Mouse (Mus musculus) G1E (cell line): ENCODE results near the gene Capn7.

ENCODE experiments used
- CTCF ChIP-seq: IDR thresholded peaks from 2 replicates; pipeline ENCODE4 v1.5.1; 2012; ENCODE audit warnings: low read depth, low read length, inconsistent platforms, mixed read lengths
- GATA1 ChIP-seq: IDR thresholded peaks from 2 replicates; pipeline ENCODE4 v1.6.1; 2012; ENCODE audit warnings: borderline replicate concordance, low read length, inconsistent platforms, mixed read lengths
- POLR2AphosphoS5 ChIP-seq: IDR thresholded peaks from 2 replicates; pipeline ENCODE4 v1.6.1; 2012; ENCODE audit warnings: low read depth, low read length, inconsistent platforms; ENCODE audit not compliant: insufficient replicate concordance
- TAL1 ChIP-seq: conservative IDR thresholded peaks from 2 replicates; pipeline ENCODE4 v1.6.1; 2012; ENCODE audit warnings: low read depth, low read length, inconsistent platforms, mixed read lengths

- TF ChIP-seq CTCF (no peak), GATA1 (no peak), TAL1 (no peak), POLR2AphosphoS5 (no peak)
Observed at GRCm38 (mm10) chr14:31399271-31399670, 62.8 kb downstream of the Capn7 start.
